Mouse (Mus musculus) hematopoietic multipotent progenitor cell, adult 10-12 weeks (in vitro differentiated cells): Measurements from ENCODE around the gene Hmgcl. TPM values are rescaled to one million over a fixed set of nuclear protein-coding genes. Genes with fewer than 3 reads are reported as not detected.

ENCODE experiments used
- polyA plus RNA-seq: library from polyadenylated mRNA; stranded (reverse); fragments of >175 nt; gene quantifications from 2 replicates; pipeline ENCODE4 v1.2.3, GENCODE M21; 2012; ENCODE audit warnings: low replicate concordance

The Hmgcl gene
- 22.4 and 27.9 TPM in 2 replicates for polyA plus RNA-seq

GRCm38 (mm10) chr4:135946278-135946658 lies at the start of gene Hmgcl:
TSS of gene Hmgcl (plus strand) at chr4:135946448.

GRCm38 (mm10) chr4:135920304-135921241 lies 25.7 kb upstream of the Hmgcl start, which contains the start of gene Fuca1:
TSS of gene Fuca1 (plus strand) at chr4:135920735.

GRCm38 (mm10) chr4:135963457-135964193 lies 17.4 kb downstream of the Hmgcl start, which contains the start of gene Gale:
TSS of gene Gale (plus strand) at chr4:135963727.

GRCm38 (mm10) chr4:135972556-135972906 lies 26.3 kb downstream of the Hmgcl start, which contains the start of gene Lypla2:
TSS of gene Lypla2 (minus strand) at chr4:135972626.

GRCm38 (mm10) chr4:135986943-135987710 lies 40.9 kb downstream of the Hmgcl start, which contains the start of gene Pithd1:
TSS of gene Pithd1 (minus strand) at chr4:135987264.

Other genes starting within 250 kb of the Hmgcl start
- 0.06 TPM in 1 of 2 replicates, not detected in the other for gene Il22ra1, start 218.3 kb upstream of the Hmgcl start, polyA plus RNA-seq
- gene Myom3, start 186.7 kb upstream of the Hmgcl start, polyA plus RNA-seq = not detected in 2 replicates
- gene Srsf10, start 90.7 kb upstream of the Hmgcl start, polyA plus RNA-seq = 162 and 193 TPM in 2 replicates
- gene Pnrc2, start 72.6 kb upstream of the Hmgcl start, polyA plus RNA-seq = 6.4 and 21.7 TPM in 2 replicates
- gene Cnr2, start 51.1 kb upstream of the Hmgcl start, polyA plus RNA-seq = 12.5 and 40.8 TPM in 2 replicates
- gene Fuca1, start 25.7 kb upstream of the Hmgcl start, polyA plus RNA-seq = 31.4 and 50.2 TPM in 2 replicates
- gene Gale, start 17.3 kb downstream of the Hmgcl start, polyA plus RNA-seq = 12.5 and 25.6 TPM in 2 replicates
- 314 and 684 TPM in 2 replicates for gene Lypla2, start 26.2 kb downstream of the Hmgcl start, polyA plus RNA-seq
- 20.7 and 43.3 TPM in 2 replicates for gene Pithd1, start 40.8 kb downstream of the Hmgcl start, polyA plus RNA-seq
- gene Eloa, start 75.3 kb downstream of the Hmgcl start, polyA plus RNA-seq = 7.2 and 7.7 TPM in 2 replicates
- 706 and 1,297 TPM in 2 replicates for gene Rpl11, start 107.0 kb downstream of the Hmgcl start, polyA plus RNA-seq
- 100 and 135 TPM in 2 replicates for gene Id3, start 197.0 kb downstream of the Hmgcl start, polyA plus RNA-seq
- gene E2f2, start 225.9 kb downstream of the Hmgcl start, polyA plus RNA-seq = 45.9 and 61.7 TPM in 2 replicates